Comparison of ENCODE assay signal across 9 mouse cellular contexts in the genomic region with DNA sequence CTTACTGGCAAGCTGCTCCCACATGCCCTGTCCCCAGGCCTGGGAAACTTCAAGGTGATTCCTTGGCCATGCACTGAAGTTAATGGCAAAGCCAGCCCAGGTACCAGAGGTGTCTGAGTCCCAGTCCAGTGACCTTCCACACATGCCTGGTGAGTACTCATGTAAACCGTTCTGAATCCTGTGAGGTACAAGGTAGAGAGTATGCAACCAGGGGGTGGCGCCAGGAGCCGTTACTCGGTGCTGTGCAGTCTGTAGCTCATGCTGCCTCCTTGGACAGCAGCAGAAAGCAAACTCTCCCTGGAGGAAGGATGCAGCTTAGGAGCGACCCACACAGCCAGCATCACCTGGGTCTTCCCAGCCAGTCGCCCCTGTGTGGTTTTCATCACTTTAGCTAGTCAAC.
A peak's percentile ranks its signal among the peaks of the same experiment; 100 is the strongest.
DNase-seq lines count a peak whose midpoint lies in the region; ATAC-seq lines count a peak whose summit lies in the region.
"Had no signal": no experiment of that assay in that cellular context is flagged by ENCODE, and none has a peak within 500 bp of the region (broad histone marks: within the 10 kb centered on the region; RNA-seq: fewer than 3 reads in every experiment).

No protein-coding gene starts in this region.

- H3K9me3 ChIP-seq in hindbrain, embryonic 10.5 days: no peaks in the 10 kb centered on the region
- no peaks in the 10 kb centered on the region for H3K9me3 ChIP-seq in hindbrain, embryonic 13.5 days
- H3K9me3 ChIP-seq in embryonic facial prominence, embryonic 11.5 days (replicated peaks; ENCODE audit: control insufficient read depth, low read length): no peaks in the 10 kb centered on the region
- H3K9me3 ChIP-seq in midbrain, embryonic 13.5 days: no peaks in the 10 kb centered on the region
- H3K9me3 ChIP-seq: limb, embryonic 15.5 days had no signal

- no peaks in the 10 kb centered on the region for H3K4me1 ChIP-seq in hindbrain, embryonic 10.5 days (replicated peaks)
- no peaks in the 10 kb centered on the region for H3K4me1 ChIP-seq in hindbrain, embryonic 13.5 days (replicated peaks)
- H3K4me1 ChIP-seq in embryonic facial prominence, embryonic 11.5 days (ENCODE audit: control insufficient read depth, insufficient read depth, low read length): no peaks in the 10 kb centered on the region
- peaks cover 5% of the 10 kb centered on the region; the same call in 1 of the 2 replicates for H3K4me1 ChIP-seq in midbrain, embryonic 13.5 days (replicated peaks)

- H3K36me3 ChIP-seq in hindbrain, embryonic 10.5 days: no peaks in the 10 kb centered on the region
- H3K36me3 ChIP-seq in hindbrain, embryonic 13.5 days: no peaks in the 10 kb centered on the region
- no peaks in the 10 kb centered on the region for H3K36me3 ChIP-seq in embryonic facial prominence, embryonic 11.5 days (replicated peaks; ENCODE audit: control insufficient read depth, insufficient read depth, low read depth, low read length)
- H3K36me3 ChIP-seq in midbrain, embryonic 13.5 days: no peaks in the 10 kb centered on the region
- H3K36me3 ChIP-seq: limb, embryonic 15.5 days had no signal

- H3K27me3 ChIP-seq in hindbrain, embryonic 10.5 days (ENCODE audit: insufficient read depth, poor library complexity, severe bottlenecking): no peaks in the 10 kb centered on the region; the same call in 1 of the 2 replicates
- peaks cover 34% of the 10 kb centered on the region for H3K27me3 ChIP-seq in hindbrain, embryonic 13.5 days
- no peaks in the 10 kb centered on the region for H3K27me3 ChIP-seq in embryonic facial prominence, embryonic 11.5 days (ENCODE audit: control insufficient read depth, insufficient read depth, low read length)
- no peaks in the 10 kb centered on the region for H3K27me3 ChIP-seq in midbrain, embryonic 13.5 days
- H3K27me3 ChIP-seq: limb, embryonic 15.5 days had no signal

- WGBS in hindbrain, embryonic 10.5 days: 31% methylated on average over 6 of the region's 6 CpGs
- whole genome bisulfite sequencing in hindbrain, embryonic 13.5 days: 30% methylated on average over 6 of the region's 6 CpGs
- 31% methylated on average over 6 of the region's 6 CpGs for WGBS in embryonic facial prominence, embryonic 11.5 days
- WGBS in midbrain, embryonic 13.5 days: 22% methylated on average over 6 of the region's 6 CpGs

- H3K4me3 ChIP-seq in hindbrain, embryonic 10.5 days: no peak overlapping the region
- H3K4me3 ChIP-seq in hindbrain, embryonic 13.5 days: no peak overlapping the region
- no peak overlapping the region for H3K4me3 ChIP-seq in embryonic facial prominence, embryonic 11.5 days (ENCODE audit: low read depth, low read length)
- no peak overlapping the region for H3K4me3 ChIP-seq in midbrain, embryonic 13.5 days (replicated peaks)
- H3K4me3 ChIP-seq: limb, embryonic 15.5 days had no signal

- no peak overlapping the region for H3K27ac ChIP-seq in hindbrain, embryonic 10.5 days
- H3K27ac ChIP-seq in hindbrain, embryonic 13.5 days: no peak overlapping the region
- H3K27ac ChIP-seq in embryonic facial prominence, embryonic 11.5 days (replicated peaks; ENCODE audit: low read depth, low read length): no peak overlapping the region
- H3K27ac ChIP-seq in midbrain, embryonic 13.5 days: no peak overlapping the region
- H3K27ac ChIP-seq: limb, embryonic 15.5 days had no signal

- H3K4me2 ChIP-seq in hindbrain, embryonic 13.5 days: no peak overlapping the region
- no peak overlapping the region for H3K4me2 ChIP-seq in embryonic facial prominence, embryonic 11.5 days (ENCODE audit: low read depth, low read length)
- no peak overlapping the region for H3K4me2 ChIP-seq in midbrain, embryonic 13.5 days (replicated peaks)
- H3K4me2 ChIP-seq: limb, embryonic 15.5 days had no signal

- H3K9ac ChIP-seq in hindbrain, embryonic 13.5 days: no peak overlapping the region
- no peak overlapping the region for H3K9ac ChIP-seq in embryonic facial prominence, embryonic 11.5 days (replicated peaks; ENCODE audit: low read length)
- no peak overlapping the region for H3K9ac ChIP-seq in midbrain, embryonic 13.5 days (replicated peaks)
- H3K9ac ChIP-seq: limb, embryonic 15.5 days had no signal

- no peak for ATAC-seq in hindbrain, embryonic 13.5 days (ENCODE audit: low FRiP score)
- ATAC-seq in embryonic facial prominence, embryonic 11.5 days (replicated peaks; ENCODE audit: insufficient number of reproducible peaks, low FRiP score, low TSS enrichment, low read depth): no peak
- ATAC-seq in midbrain, embryonic 13.5 days: peak; percentile 76

- peak; percentile 46 for DNase-seq in hindbrain, embryonic 10.5 days (ENCODE audit: low spot score)
- DNase-seq in Muller cell, postnatal 12 days (ENCODE audit: inconsistent ontology term): peak; percentile 57
- peak; percentile 69 for DNase-seq in embryonic facial prominence, embryonic 11.5 days (ENCODE audit: low spot score)
- DNase-seq in kidney, adult 8-10 months: peak; percentile 84 to 85
- no peak for DNase-seq in layer of hippocampus, postnatal 14 days (ENCODE audit: low spot score in 2 of 2)
- no peak for DNase-seq in layer of hippocampus, adult 9-10 months (ENCODE audit: low spot score)

Comparison
In these comparisons a context has a peak if more than half of its experiments do, and no peak if none do; other contexts are left out.
1. DNase-seq: peak in hindbrain, embryonic 10.5 days (single experiment), Muller cell, postnatal 12 days (single experiment), embryonic facial prominence, embryonic 11.5 days (single experiment) and kidney, adult 8-10 months (2 of 2); none in layer of hippocampus, postnatal 14 days (0 of 2) and layer of hippocampus, adult 9-10 months (single experiment).